Mouse (Mus musculus) lung, postnatal 0 days (tissue): ENCODE measurements around the gene E130114P18Rik.

Source experiments
- CTCF ChIP-seq: IDR thresholded peaks from 2 replicates; pipeline ENCODE4 v1.5.1; 2016; ENCODE audit warnings: antibody characterized with exemption, mild to moderate bottlenecking
- EP300 ChIP-seq: IDR thresholded peaks from 2 replicates; pipeline ENCODE4 v1.6.1; 2016; ENCODE audit warnings: antibody characterized with exemption, mild to moderate bottlenecking, control low read depth

DNA sequence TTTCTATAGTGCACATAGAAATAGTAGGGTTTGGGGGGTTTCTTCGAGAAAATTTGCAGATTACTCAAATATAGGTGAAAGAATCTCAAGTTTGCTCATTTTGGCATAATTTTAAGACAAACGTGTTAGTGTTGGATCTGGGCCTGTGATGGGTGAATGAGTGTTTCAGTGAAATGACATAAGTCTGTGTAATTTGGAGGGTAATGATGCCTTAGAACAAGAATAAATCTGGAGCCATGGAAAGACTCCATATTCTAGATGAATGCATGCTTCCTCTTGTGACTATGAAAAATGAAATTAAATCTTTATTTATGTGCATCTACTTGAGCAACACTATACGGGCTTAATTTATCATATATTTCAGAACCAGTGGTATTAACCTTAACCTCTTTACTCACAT is 38.9 kb upstream of the E130114P18Rik start:
- TF ChIP-seq CTCF (no peak), EP300 (no peak)
